Mouse (Mus musculus): ENCODE results near the gene Ralgps1. TPM values are rescaled to one million over a fixed set of nuclear protein-coding genes. Genes with fewer than 3 reads are reported as not detected.

Ralgps1 gene
- total RNA-seq, 4 experiments from 2014 or later = 6.2 to 7.0 (median 6.4) TPM

GRCm38 (mm10) chr2:33361139-33361716 lies 10.1 kb downstream of the Ralgps1 start:
- DNase-seq (ENCODE audit: low spot score) = no peak

- DNase-seq (ENCODE audit: low spot score) = no peak
Observed at GRCm38 (mm10) chr2:33360564-33360963, 10.7 kb downstream of the Ralgps1 start.

GRCm38 (mm10) chr2:33359184-33359583 lies 12.1 kb downstream of the Ralgps1 start:
- no peak for DNase-seq (ENCODE audit: low spot score)

GRCm38 (mm10) chr2:33357250-33357838 lies 13.9 kb downstream of the Ralgps1 start:
- DNase-seq (ENCODE audit: low spot score) = no peak

- DNase-seq (ENCODE audit: low spot score) = no peak
Observed at GRCm38 (mm10) chr2:33355558-33355957, 15.7 kb downstream of the Ralgps1 start.

- DNase-seq (ENCODE audit: low spot score) = no peak
Observed at GRCm38 (mm10) chr2:33353432-33353831, 17.9 kb downstream of the Ralgps1 start.

- no peak for DNase-seq (ENCODE audit: low spot score)
Observed at GRCm38 (mm10) chr2:33351449-33351848, 19.8 kb downstream of the Ralgps1 start.

- DNase-seq (ENCODE audit: low spot score) = no peak
Observed at GRCm38 (mm10) chr2:33350921-33351320, 20.4 kb downstream of the Ralgps1 start.

GRCm38 (mm10) chr2:33349581-33349980 lies 21.7 kb downstream of the Ralgps1 start:
- no peak for DNase-seq (ENCODE audit: low spot score)

GRCm38 (mm10) chr2:33349081-33349480 lies 22.2 kb downstream of the Ralgps1 start:
- peak; percentile 83 for DNase-seq (ENCODE audit: low spot score)

- no peak for DNase-seq (ENCODE audit: low spot score)
Observed at GRCm38 (mm10) chr2:33348260-33348659, 23.0 kb downstream of the Ralgps1 start.

- DNase-seq (ENCODE audit: low spot score) = no peak
Observed at GRCm38 (mm10) chr2:33347607-33348006, 23.7 kb downstream of the Ralgps1 start.

- no peak for DNase-seq (ENCODE audit: low spot score)
Observed at GRCm38 (mm10) chr2:33346749-33347148, 24.5 kb downstream of the Ralgps1 start.

- no peak for DNase-seq (ENCODE audit: low spot score)
Observed at GRCm38 (mm10) chr2:33345956-33346355, 25.3 kb downstream of the Ralgps1 start.

- no peak for DNase-seq (ENCODE audit: low spot score)
Observed at GRCm38 (mm10) chr2:33345475-33345874, 25.8 kb downstream of the Ralgps1 start.

GRCm38 (mm10) chr2:33343413-33343812 lies 27.9 kb downstream of the Ralgps1 start:
- DNase-seq (ENCODE audit: low spot score) = no peak

- DNase-seq (ENCODE audit: low spot score) = no peak
Observed at GRCm38 (mm10) chr2:33342148-33342547, 29.1 kb downstream of the Ralgps1 start.

GRCm38 (mm10) chr2:33335789-33336188 lies 35.5 kb downstream of the Ralgps1 start:
- no peak for DNase-seq (ENCODE audit: low spot score)

- no peak for DNase-seq (ENCODE audit: low spot score)
Observed at GRCm38 (mm10) chr2:33329622-33330021, 41.7 kb downstream of the Ralgps1 start.

- DNase-seq (ENCODE audit: low spot score) = no peak
Observed at GRCm38 (mm10) chr2:33328941-33329340, 42.3 kb downstream of the Ralgps1 start.

GRCm38 (mm10) chr2:33325359-33325758 lies 45.9 kb downstream of the Ralgps1 start:
- no peak for DNase-seq (ENCODE audit: low spot score)

- peak; percentile 48 for DNase-seq (ENCODE audit: low spot score)
Observed at GRCm38 (mm10) chr2:33323799-33324595, 47.3 kb downstream of the Ralgps1 start.

Measured in heart, adult 8-10 months (tissue).